Mouse (Mus musculus): ENCODE results near the gene Pcsk2.

DNA sequence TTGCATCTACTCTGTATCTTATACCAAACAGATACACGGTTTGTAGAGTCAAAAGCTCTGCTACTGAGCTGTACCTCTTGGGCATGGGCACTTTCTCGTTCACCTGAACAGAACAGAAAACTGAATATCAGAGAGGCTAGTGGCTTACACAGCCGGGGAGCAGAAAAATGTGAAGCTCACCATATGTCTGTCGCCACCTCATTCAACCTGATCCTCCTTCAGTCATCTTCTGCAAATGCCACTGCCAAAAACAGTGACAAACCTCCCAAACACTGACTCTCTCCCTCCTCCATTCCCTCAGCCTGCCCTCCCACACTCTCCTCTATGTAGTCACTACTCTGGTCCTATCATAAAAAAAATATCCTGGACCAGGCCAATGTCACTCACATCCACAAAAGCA lies 165.9 kb downstream of the Pcsk2 start:
- no peak for TF ChIP-seq CTCF (IDR thresholded peaks at IDR 0.05; ENCODE audit: low read depth)
- TF ChIP-seq EP300 (IDR thresholded peaks at IDR 0.05; ENCODE audit: low read depth): no peak
